Mouse (Mus musculus): ENCODE data around the gene Utp18. TPM values are rescaled to one million over a fixed set of nuclear protein-coding genes. Genes with fewer than 3 reads are reported as not detected.

The Utp18 gene
- polyA plus RNA-seq, 1 experiment from 2014 or later, result 31.6 TPM

GRCm38 (mm10) chr11:93821533-93821932 is 64.0 kb downstream of the Utp18 start:
- WGBS, result 59% methylated on average over 2 of the region's 2 CpGs
- no peak for ATAC-seq (ENCODE audit: low read depth)
- Histone ChIP-seq H3K27me3 (no peaks in the 10 kb centered on the region), H3K4me2 (no peak overlapping the region), H3K36me3 (no peaks in the 10 kb centered on the region), H3K9me3 (no peaks in the 10 kb centered on the region), H3K9ac (no peak overlapping the region), H3K27ac (replicated peaks) (no peak overlapping the region), H3K4me3 (no peak overlapping the region), H3K4me1 (replicated peaks) (peaks cover 25% of the 10 kb centered on the region)

- Histone ChIP-seq H3K4me3 (no peak overlapping the region), H3K27me3 (peaks cover 5% of the 10 kb centered on the region; the same call in 1 of the 2 replicates), H3K9me3 (no peaks in the 10 kb centered on the region), H3K27ac (replicated peaks) (no peak overlapping the region), H3K4me2 (no peak overlapping the region), H3K4me1 (replicated peaks) (peaks cover 25% of the 10 kb centered on the region), H3K9ac (no peak overlapping the region), H3K36me3 (no peaks in the 10 kb centered on the region)
- WGBS, result 40% methylated on average over 15 of the region's 15 CpGs
- peak; percentile 67; the same call in 1 of the 2 replicates for ATAC-seq (ENCODE audit: low read depth)
Observed at GRCm38 (mm10) chr11:93817966-93818738, 67.4 kb downstream of the Utp18 start.

- Histone ChIP-seq H3K27ac (replicated peaks) (no peak overlapping the region), H3K9me3 (no peaks in the 10 kb centered on the region), H3K27me3 (peaks cover 5% of the 10 kb centered on the region; the same call in 1 of the 2 replicates), H3K4me1 (replicated peaks) (peaks cover 3% of the 10 kb centered on the region; the same call in 1 of the 2 replicates), H3K36me3 (no peaks in the 10 kb centered on the region), H3K9ac (no peak overlapping the region), H3K4me3 (no peak overlapping the region), H3K4me2 (no peak overlapping the region)
- 84% methylated on average over 4 of the region's 4 CpGs for WGBS
- no peak for ATAC-seq (ENCODE audit: low read depth)
Observed at GRCm38 (mm10) chr11:93812955-93813354, 72.6 kb downstream of the Utp18 start.

- Histone ChIP-seq H3K9ac (no peak overlapping the region), H3K27me3 (peaks cover 5% of the 10 kb centered on the region; the same call in 1 of the 2 replicates), H3K9me3 (no peaks in the 10 kb centered on the region), H3K36me3 (no peaks in the 10 kb centered on the region), H3K4me1 (replicated peaks) (no peaks in the 10 kb centered on the region), H3K4me3 (no peak overlapping the region), H3K27ac (replicated peaks) (no peak overlapping the region), H3K4me2 (no peak overlapping the region)
- 0 out of 2 replicates have a peak, but pooled peaks have one; percentile 27 for ATAC-seq (ENCODE audit: low read depth)
- WGBS, result 38% methylated on average over 11 of the region's 11 CpGs
Observed at GRCm38 (mm10) chr11:93812125-93812868, 73.3 kb downstream of the Utp18 start.

Other genes starting within 250 kb of the Utp18 start
- gene Mbtd1, start 86 bp upstream of the Utp18 start, polyA plus RNA-seq (2015; fragmentation: Nextera tagmentation; extraction: Ambion mirVana), result 28.1 and 33.4 TPM in 2 replicates
- gene Nme2, start 70.5 kb upstream of the Utp18 start, polyA plus RNA-seq (2015; fragmentation: Nextera tagmentation; extraction: Ambion mirVana), result 86.7 and 107 TPM in 2 replicates
- gene Gm20390, start 82.5 kb upstream of the Utp18 start, polyA plus RNA-seq (2015; fragmentation: Nextera tagmentation; extraction: Ambion mirVana), result 330 and 375 TPM in 2 replicates
- 302 and 356 TPM in 2 replicates for gene Nme1, start 82.8 kb upstream of the Utp18 start, polyA plus RNA-seq (2015; fragmentation: Nextera tagmentation; extraction: Ambion mirVana)
- gene Spag9, start 110.3 kb upstream of the Utp18 start, polyA plus RNA-seq (2015; fragmentation: Nextera tagmentation; extraction: Ambion mirVana), result 82.4 and 83.4 TPM in 2 replicates